Mouse (Mus musculus) MEL (cell line): ENCODE measurements around the gene Lhfpl5. TPM values are rescaled to one million over a fixed set of nuclear protein-coding genes. Genes with fewer than 3 reads are reported as not detected.

Experiments
- DNase-seq: peaks from one replicate; pipeline ENCODE4 v3.0.0; 2011; ENCODE audit warnings: low read depth, low spot score
- H3K27ac ChIP-seq: 2 replicates; pipeline ENCODE4 v1.5.1; 2012; ENCODE audit warnings: low read depth, mild to moderate bottlenecking, control low read depth, low read length, moderate library complexity; ENCODE audit not compliant: control insufficient read depth
- H3K27me3 ChIP-seq, 2 experiments: fragments of 150-350 bp in 1 of 2; sonication (generic) in 1 of 2; 2 replicates each; pipeline ENCODE4 v1.6.1; 2012; ENCODE audit warnings: low read length in 2 of 2, mild to moderate bottlenecking in 2 of 2, improper control_type of control experiment in 1 of 2, moderate library complexity in 1 of 2; ENCODE audit not compliant: insufficient read depth in 2 of 2, control insufficient read depth in 1 of 2
- H3K36me3 ChIP-seq, 2 experiments: 2 replicates each; pipeline ENCODE4 v1.6.1; 2012 to 2014; ENCODE audit warnings: low read length in 2 of 2, improper control_type of control experiment in 1 of 2, inconsistent platforms in 1 of 2, mild to moderate bottlenecking in 1 of 2; ENCODE audit not compliant: insufficient read depth in 2 of 2, control insufficient read depth in 1 of 2
- H3K4me1 ChIP-seq, 2 experiments: fragments of 150-350 bp in 1 of 2; sonication (generic) in 1 of 2; 2 replicates each; pipeline ENCODE4 v1.6.1; 2012; ENCODE audit warnings: low read length in 2 of 2, improper control_type of control experiment in 1 of 2, mild to moderate bottlenecking in 1 of 2; ENCODE audit not compliant: insufficient read depth in 2 of 2, control insufficient read depth in 1 of 2
- H3K4me3 ChIP-seq, 2 experiments: fragments of 150-350 bp in 1 of 2; sonication (generic) in 1 of 2; 2 replicates each; pipeline ENCODE4 v1.5.1; 2012; ENCODE audit warnings: low read depth in 2 of 2, low read length in 2 of 2, mild to moderate bottlenecking in 2 of 2, moderate library complexity in 2 of 2, control low read depth in 1 of 2, improper control_type of control experiment in 1 of 2; ENCODE audit not compliant: control insufficient read depth in 1 of 2, insufficient read depth in 1 of 2
- H3K79me2 ChIP-seq: 2 replicates; pipeline ENCODE4 v1.6.1; 2012; ENCODE audit warnings: mild to moderate bottlenecking, low read length, moderate library complexity; ENCODE audit not compliant: control insufficient read depth, poor library complexity, insufficient read depth
- H3K9ac ChIP-seq: 2 replicates; pipeline ENCODE4 v1.6.1; 2012; ENCODE audit warnings: low read depth, mild to moderate bottlenecking, control low read depth, low read length, moderate library complexity; ENCODE audit not compliant: control insufficient read depth, poor library complexity, severe bottlenecking
- H3K9me3 ChIP-seq: fragments of 150-350 bp; sonication (generic); replicated peaks from 2 replicates; pipeline ENCODE4 v1.6.1; 2012; ENCODE audit warnings: mild to moderate bottlenecking, low read length, improper control_type of control experiment, moderate library complexity; ENCODE audit not compliant: insufficient read depth
- CHD1 ChIP-seq: IDR thresholded peaks from 2 replicates; pipeline ENCODE4 v1.6.1; 2012; ENCODE audit warnings: low read depth, mild to moderate bottlenecking, inconsistent platforms, low read length, improper control_type of control experiment
- E2F4 ChIP-seq: IDR thresholded peaks from 2 replicates; pipeline ENCODE4 v1.6.1; 2011; ENCODE audit warnings: low read depth, low read length, improper control_type of control experiment, borderline replicate concordance
- ELF1 ChIP-seq: IDR thresholded peaks from 2 replicates; pipeline ENCODE4 v1.6.1; 2014; ENCODE audit warnings: low read depth, mild to moderate bottlenecking, inconsistent platforms, low read length, improper control_type of control experiment, moderate library complexity
- EP300 ChIP-seq, 2 experiments: IDR thresholded peaks; 2 replicates each; pipeline ENCODE4 v1.6.1; 2011; ENCODE audit warnings: improper control_type of control experiment in 2 of 2, low read length in 2 of 2, low read depth in 1 of 2, mild to moderate bottlenecking in 1 of 2
- ETS1 ChIP-seq: IDR thresholded peaks from 2 replicates; pipeline ENCODE4 v1.6.1; 2012; ENCODE audit warnings: low read depth, mild to moderate bottlenecking, inconsistent platforms, low read length, improper control_type of control experiment, moderate library complexity
- GATA1 ChIP-seq: IDR thresholded peaks from 2 replicates; pipeline ENCODE4 v1.6.1; 2011; ENCODE audit warnings: low read depth, low read length, improper control_type of control experiment
- JUND ChIP-seq: IDR thresholded peaks from 2 replicates; pipeline ENCODE4 v1.6.1; 2011; ENCODE audit warnings: low read depth, mild to moderate bottlenecking, improper control_type of control experiment, low read length
- KAT2A ChIP-seq: conservative IDR thresholded peaks from 2 replicates; pipeline ENCODE4 v1.6.1; 2012; ENCODE audit warnings: low read depth, low read length, improper control_type of control experiment, inconsistent platforms
- MAZ ChIP-seq: IDR thresholded peaks from 2 replicates; pipeline ENCODE4 v1.6.1; 2012; ENCODE audit warnings: low read depth, mild to moderate bottlenecking, inconsistent platforms, low read length, improper control_type of control experiment
- MXI1 ChIP-seq: IDR thresholded peaks from 2 replicates; pipeline ENCODE4 v1.6.1; 2011; ENCODE audit warnings: mild to moderate bottlenecking, low read depth, low read length, improper control_type of control experiment
- MYC ChIP-seq: IDR thresholded peaks from 2 replicates; pipeline ENCODE4 v1.6.1; 2011; ENCODE audit warnings: low read depth, mild to moderate bottlenecking, low read length, improper control_type of control experiment, moderate library complexity
- NELFE ChIP-seq: IDR thresholded peaks from 2 replicates; pipeline ENCODE4 v1.6.1; 2011; ENCODE audit warnings: low read depth, low read length, improper control_type of control experiment
- POLR2A ChIP-seq, 2 experiments: IDR thresholded peaks; 2 replicates each; pipeline ENCODE4 v1.6.1; 2011 to 2012; ENCODE audit warnings: low read length in 2 of 2, mild to moderate bottlenecking in 2 of 2, control low read depth in 1 of 2, improper control_type of control experiment in 1 of 2, low read depth in 1 of 2, moderate library complexity in 1 of 2; ENCODE audit not compliant: control insufficient read depth in 1 of 2, insufficient read depth in 1 of 2, poor library complexity in 1 of 2
- RCOR1 ChIP-seq: IDR thresholded peaks from 2 replicates; pipeline ENCODE4 v1.6.1; 2012; ENCODE audit warnings: low read depth, mild to moderate bottlenecking, inconsistent platforms, low read length, improper control_type of control experiment
- SIN3A ChIP-seq: IDR thresholded peaks from 2 replicates; pipeline ENCODE4 v1.6.1; 2012; ENCODE audit warnings: low read length, improper control_type of control experiment, inconsistent platforms
- TAL1 ChIP-seq: IDR thresholded peaks from 2 replicates; pipeline ENCODE4 v1.6.1; 2012; ENCODE audit warnings: mild to moderate bottlenecking, inconsistent platforms, low read length, moderate library complexity, mixed read lengths
- TBP ChIP-seq: IDR thresholded peaks from 2 replicates; pipeline ENCODE4 v1.8.0; 2011; ENCODE audit warnings: low read depth, low read length, improper control_type of control experiment
- TCF12 ChIP-seq: IDR thresholded peaks from 2 replicates; pipeline ENCODE4 v1.6.1; 2014; ENCODE audit warnings: low read depth, mild to moderate bottlenecking, inconsistent platforms, low read length, improper control_type of control experiment, moderate library complexity
- ZC3H11A ChIP-seq: IDR thresholded peaks from 2 replicates; pipeline ENCODE4 v1.6.1; 2012; ENCODE audit warnings: low read depth, mild to moderate bottlenecking, inconsistent platforms, low read length, improper control_type of control experiment
- ZMIZ1 ChIP-seq: IDR thresholded peaks from 2 replicates; pipeline ENCODE4 v1.6.1; 2012; ENCODE audit warnings: low read depth, mild to moderate bottlenecking, inconsistent platforms, low read length, improper control_type of control experiment, moderate library complexity
- polyA plus RNA-seq, 2 experiments: library from polyadenylated mRNA; stranded (reverse) in 1 of 2; unstranded in 1 of 2; fragments of >175 nt in 1 of 2; fragments of >200 nt in 1 of 2; gene quantifications; 2 replicates each; pipeline versions ENCODE4 v1.2.1 to v1.2.4; 2012; ENCODE audit warnings: low replicate concordance in 2 of 2, low read depth in 1 of 2; ENCODE audit not compliant: insufficient read length in 2 of 2, insufficient read depth in 1 of 2, missing spikeins in 1 of 2
- total RNA-seq: library from RNA; depleted of rRNA; stranded (reverse); fragments of 300-350 nt; gene quantifications from 2 replicates; pipeline ENCODE4 v1.2.3, GENCODE M21; 2012

Gene Lhfpl5
- total and polyA plus RNA-seq, 3 experiments = 0.19 TPM; not detected in 2

- H3K4me1 ChIP-seq = peaks cover 19 to 22% of the 10 kb centered on the region in 2 experiments
- H3K79me2 ChIP-seq = peaks cover 36% of the 10 kb centered on the region
- H3K36me3 ChIP-seq = peaks cover 36 to 43% of the 10 kb centered on the region in 2 experiments
- DNase-seq = peak; percentile 58
- TF ChIP-seq EP300 (IDR thresholded peaks at IDR 0.05; ENCODE audit: low read depth in 1 of 2, low read length in 2 of 2) (peak in 1 of 2 experiments; percentile 40; a peak in 1 of 4 replicates), MYC (0 out of 2 replicates have a peak, but pooled peaks have one; percentile 37), KAT2A (no peak), SIN3A (peak; percentile 50), NELFE (no peak), GATA1 (peak; percentile 45; the same call in 1 of the 2 replicates), RCOR1 (peak; percentile 48; the same call in 1 of the 2 replicates)
- no peaks in the 10 kb centered on the region for H3K9me3 ChIP-seq
- no peak overlapping the region for H3K27ac ChIP-seq
- no peaks in the 10 kb centered on the region for H3K27me3 ChIP-seq
- no peak overlapping the region for H3K9ac ChIP-seq
- H3K4me3 ChIP-seq = no peak overlapping the region
Measured at GRCm38 (mm10) chr17:28609543-28609942, 34.1 kb downstream of the Lhfpl5 start.

- TF ChIP-seq MYC (no peak), E2F4 (no peak), SIN3A (no peak; the same call in 1 of the 2 replicates), GATA1 (peak; percentile 74), JUND (no peak), TAL1 (no peak), ZMIZ1 (no peak), CHD1 (0 out of 2 replicates have a peak, but pooled peaks have one; percentile 30), TCF12 (0 out of 2 replicates have a peak, but pooled peaks have one; percentile 38), TBP (no peak), ZC3H11A (no peak), MAZ (no peak), MXI1 (0 out of 2 replicates have a peak, but pooled peaks have one; percentile 41), ELF1 (no peak), POLR2A (IDR thresholded peaks at IDR 0.05; ENCODE audit: control insufficient read depth in 1 of 2, insufficient read depth in 1 of 2, low read depth in 1 of 2, low read length in 2 of 2, poor library complexity in 1 of 2) (no peak), EP300 (IDR thresholded peaks at IDR 0.05; ENCODE audit: low read depth in 1 of 2, low read length in 2 of 2) (peak in 1 of 2 experiments; percentile 20; a peak in 1 of 4 replicates), ETS1 (peak; percentile 33; the same call in 1 of the 2 replicates), RCOR1 (peak; percentile 11; the same call in 1 of the 2 replicates)
- no peak overlapping the region for H3K9ac ChIP-seq
- H3K9me3 ChIP-seq = no peaks in the 10 kb centered on the region
- H3K27me3 ChIP-seq = no peaks in the 10 kb centered on the region
- peak; percentile 59 for DNase-seq
- no peak overlapping the region for H3K4me3 ChIP-seq
- H3K36me3 ChIP-seq = peaks cover 33 to 49% of the 10 kb centered on the region in 2 experiments
- peaks cover 61% of the 10 kb centered on the region for H3K79me2 ChIP-seq
- H3K27ac ChIP-seq = peak overlapping the region; percentile 32; the same call in 1 of the 2 replicates
- H3K4me1 ChIP-seq = peaks cover 22 to 25% of the 10 kb centered on the region in 2 experiments
Measured at GRCm38 (mm10) chr17:28612603-28613002, 37.2 kb downstream of the Lhfpl5 start.
